Mouse (Mus musculus): ENCODE measurements around the gene Krt80.
A peak's percentile ranks its signal among the peaks of the same experiment; 100 is the strongest.

Krt80 gene

GRCm38 (mm10) chr15:101374879-101375278 lies 4.9 kb upstream of the Krt80 start:
- DNase-seq (ENCODE audit: low spot score): no peak

DNA sequence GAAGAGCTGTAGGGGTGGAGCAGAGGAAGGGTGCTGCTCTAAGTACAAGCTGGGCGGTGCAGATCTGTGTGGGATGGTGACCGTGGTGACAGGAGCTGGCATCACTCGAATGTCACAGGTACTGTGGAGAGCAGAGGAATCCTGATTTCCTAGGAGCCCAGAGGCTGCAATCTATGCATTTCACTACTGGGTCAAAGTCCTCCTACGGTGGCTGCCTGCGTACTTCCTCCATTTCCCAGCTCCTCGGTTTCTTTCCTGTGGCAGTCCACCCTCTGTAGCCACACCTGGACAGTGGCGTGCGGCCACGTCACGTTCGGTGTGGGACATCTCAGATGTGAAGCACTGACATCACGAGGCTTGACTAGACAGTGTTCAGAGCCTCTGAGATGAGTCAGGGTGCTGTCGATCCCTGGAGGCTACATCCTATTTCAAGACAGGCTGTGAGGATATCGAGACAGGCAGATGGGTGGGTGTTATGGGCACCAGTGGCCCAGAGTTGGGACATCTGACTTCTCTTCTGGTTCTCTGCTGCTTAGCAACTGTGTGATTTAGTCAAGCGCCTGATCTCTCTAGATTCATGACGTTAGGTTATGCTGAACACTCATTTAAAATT lies 3.4 kb upstream of the Krt80 start:
- DNase-seq (ENCODE audit: low spot score): no peak

GRCm38 (mm10) chr15:101372131-101372977 lies 2.4 kb upstream of the Krt80 start:
- DNase-seq (ENCODE audit: low spot score): no peak

DNA sequence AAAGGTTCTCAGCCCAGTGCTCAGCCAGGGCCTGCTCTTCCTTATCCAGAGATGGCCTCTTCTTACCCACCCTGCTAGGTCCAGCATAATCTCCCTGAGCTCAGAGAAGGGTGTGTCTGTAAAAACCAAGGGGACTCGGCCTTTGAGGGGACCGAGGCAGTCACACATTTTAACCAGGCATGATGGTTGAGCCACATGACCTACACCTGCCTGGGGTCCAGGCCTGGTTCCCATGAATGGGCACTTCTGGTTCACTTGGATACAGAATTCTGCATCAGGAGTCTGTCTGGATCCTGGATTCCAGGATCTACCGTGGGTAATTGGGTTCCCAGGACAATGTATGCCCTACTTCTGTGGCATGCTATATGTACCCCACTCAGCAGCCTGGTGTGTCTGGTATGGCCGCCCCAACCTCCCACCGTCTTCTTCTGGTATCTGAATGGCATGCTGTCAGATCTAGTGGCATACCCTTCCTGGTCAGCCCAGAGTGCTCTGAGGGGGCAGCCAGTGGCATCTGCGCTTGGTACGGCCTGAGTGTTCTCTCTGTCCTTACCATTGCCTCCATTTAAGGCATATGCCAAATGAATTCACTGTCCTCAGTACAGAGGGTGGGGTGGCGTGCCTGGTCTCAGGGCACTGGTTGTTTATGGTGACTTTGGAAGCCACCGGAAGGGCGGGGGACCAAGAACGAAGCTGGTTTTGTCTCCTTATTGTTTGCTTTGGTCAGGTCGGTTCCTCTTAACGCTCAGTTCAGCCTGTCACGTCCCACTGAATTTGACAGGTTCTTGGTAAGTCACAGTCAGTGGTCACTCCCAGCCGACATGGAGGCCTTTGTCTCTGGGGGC lies 1.4 kb upstream of the Krt80 start:
- no peak for DNase-seq (ENCODE audit: low spot score)

- no peak for DNase-seq (ENCODE audit: low spot score)
These were observed 421 bp downstream of the Krt80 start for GRCm38 (mm10) chr15:101369382-101370100.

- no peak for DNase-seq (ENCODE audit: low spot score)
These were observed 1.2 kb downstream of the Krt80 start for GRCm38 (mm10) chr15:101368502-101369381.

GRCm38 (mm10) chr15:101368015-101368414 lies 1.9 kb downstream of the Krt80 start:
- DNase-seq (ENCODE audit: low spot score): no peak

- DNase-seq (ENCODE audit: low spot score): no peak
These were observed 2.5 kb downstream of the Krt80 start for GRCm38 (mm10) chr15:101367497-101367896.

DNA sequence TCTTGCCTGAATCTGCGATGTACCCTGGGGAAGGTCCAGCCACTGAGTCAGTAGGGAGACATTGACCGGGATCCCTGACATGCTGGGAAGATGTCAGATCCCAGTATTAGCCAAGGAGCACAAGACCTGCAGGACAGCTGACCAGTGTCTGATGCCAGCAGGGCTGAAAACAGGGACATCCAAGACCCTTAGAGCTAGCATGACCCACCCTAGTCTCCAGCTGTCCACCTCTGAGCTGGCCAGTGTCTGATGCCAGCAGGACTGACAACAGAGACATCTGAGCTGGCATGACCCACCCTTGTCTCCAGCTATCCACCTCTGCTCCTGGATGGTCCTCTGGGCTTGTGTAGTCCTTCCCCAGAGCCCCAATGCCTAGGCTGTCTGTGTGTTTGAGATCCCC lies 3.0 kb downstream of the Krt80 start:
- DNase-seq (ENCODE audit: low spot score): no peak

DNA sequence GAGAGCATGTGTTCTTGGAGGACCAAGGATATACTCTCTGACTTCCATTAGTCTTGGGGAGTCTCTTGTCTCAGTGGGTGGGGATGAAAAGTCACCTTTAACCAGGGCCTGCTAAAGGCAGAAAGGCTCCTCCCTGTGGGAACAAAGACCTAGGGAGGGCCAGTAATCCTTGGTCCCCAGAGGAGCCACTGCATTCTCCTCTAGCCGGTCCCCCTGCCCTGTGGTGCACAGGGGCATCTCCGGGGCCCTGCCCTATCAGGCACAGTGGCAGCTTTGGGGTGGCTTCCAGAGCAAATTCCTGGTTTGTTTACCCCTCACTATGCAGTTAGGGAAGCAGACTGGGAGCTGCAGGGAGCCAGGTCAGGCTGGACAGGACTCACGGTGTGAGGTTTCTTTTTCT lies 3.5 kb downstream of the Krt80 start:
- DNase-seq (ENCODE audit: low spot score): no peak

GRCm38 (mm10) chr15:101365721-101366120 lies 4.2 kb downstream of the Krt80 start:
- DNase-seq (ENCODE audit: low spot score): no peak

DNA sequence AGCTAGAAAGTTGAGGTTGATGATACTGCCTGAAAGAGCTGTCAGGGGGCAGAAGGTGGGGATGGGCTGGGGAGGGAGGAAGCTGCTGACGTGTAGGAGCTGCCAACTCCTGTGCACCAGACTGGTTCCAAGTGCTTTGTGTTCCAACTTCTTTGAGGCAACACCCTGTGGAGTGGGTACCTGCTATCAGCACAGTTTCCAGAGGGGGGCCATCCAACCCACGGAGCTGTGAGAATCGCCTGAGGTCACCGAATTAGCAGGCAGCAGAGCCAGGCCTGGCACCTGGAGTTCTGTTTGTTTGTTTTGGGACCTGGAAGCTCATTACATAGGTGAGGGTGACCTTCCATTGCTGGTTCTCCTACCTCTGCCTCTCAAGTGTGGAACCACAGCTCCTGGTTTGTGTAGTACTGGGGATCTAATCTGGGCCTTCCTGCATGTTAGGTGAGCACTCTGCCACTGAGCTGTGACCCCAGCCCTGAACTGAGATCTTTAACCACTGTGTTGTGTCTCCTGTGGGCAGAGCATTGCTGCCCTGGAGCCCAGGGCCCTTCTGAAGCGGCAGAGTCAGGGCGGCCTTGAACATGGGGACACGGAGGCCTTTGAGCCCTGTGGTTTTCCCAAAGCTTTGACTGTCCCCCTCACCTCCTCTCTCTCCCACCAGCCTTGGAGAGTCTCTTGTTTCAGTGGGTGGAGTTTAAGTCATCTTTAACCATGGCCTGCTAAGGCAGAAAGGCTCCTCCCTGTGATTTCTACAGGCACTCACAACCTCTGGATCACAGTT lies 4.9 kb downstream of the Krt80 start:
- no peak for DNase-seq (ENCODE audit: low spot score)

DNA sequence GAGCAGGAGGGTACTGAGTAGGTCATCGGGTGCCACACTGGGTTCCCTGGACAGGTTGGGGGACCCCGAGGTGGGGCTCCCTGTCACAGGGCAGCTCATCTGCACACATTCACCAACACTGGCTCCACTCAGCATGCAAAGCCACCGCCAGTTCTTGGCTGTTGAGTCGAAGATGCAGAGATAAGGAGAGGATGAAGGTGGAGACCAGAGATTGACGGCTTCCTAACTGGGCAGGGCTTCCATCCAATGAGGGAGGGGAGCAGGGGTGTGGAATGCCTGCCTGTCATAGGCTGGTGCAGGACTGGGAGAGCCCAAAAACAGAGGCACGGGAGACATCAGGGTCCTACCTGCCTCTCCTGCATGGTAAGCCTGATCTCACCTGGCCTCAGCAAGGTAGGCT lies 5.5 kb downstream of the Krt80 start:
- DNase-seq (ENCODE audit: low spot score): no peak

DNA sequence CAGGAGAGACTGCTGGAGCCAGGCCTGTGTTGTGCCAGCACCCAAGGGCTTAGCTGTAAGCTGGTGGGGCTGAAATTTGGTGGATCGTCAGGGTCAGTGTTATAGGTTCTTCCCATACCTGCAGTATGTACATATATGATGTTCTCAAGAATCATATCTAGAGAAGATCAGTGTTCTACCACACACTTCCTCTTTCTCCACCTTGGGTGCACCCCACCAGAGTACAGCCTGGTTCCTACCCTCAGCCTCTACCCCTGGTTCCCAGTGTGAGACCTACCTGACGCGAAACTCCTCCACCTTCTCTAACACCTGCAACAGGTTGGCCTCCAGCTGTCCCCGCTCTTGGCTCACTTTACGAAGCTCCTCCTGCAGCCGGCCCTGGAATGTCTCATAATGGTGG lies 6.0 kb downstream of the Krt80 start:
- DNase-seq (ENCODE audit: low spot score): no peak

DNA sequence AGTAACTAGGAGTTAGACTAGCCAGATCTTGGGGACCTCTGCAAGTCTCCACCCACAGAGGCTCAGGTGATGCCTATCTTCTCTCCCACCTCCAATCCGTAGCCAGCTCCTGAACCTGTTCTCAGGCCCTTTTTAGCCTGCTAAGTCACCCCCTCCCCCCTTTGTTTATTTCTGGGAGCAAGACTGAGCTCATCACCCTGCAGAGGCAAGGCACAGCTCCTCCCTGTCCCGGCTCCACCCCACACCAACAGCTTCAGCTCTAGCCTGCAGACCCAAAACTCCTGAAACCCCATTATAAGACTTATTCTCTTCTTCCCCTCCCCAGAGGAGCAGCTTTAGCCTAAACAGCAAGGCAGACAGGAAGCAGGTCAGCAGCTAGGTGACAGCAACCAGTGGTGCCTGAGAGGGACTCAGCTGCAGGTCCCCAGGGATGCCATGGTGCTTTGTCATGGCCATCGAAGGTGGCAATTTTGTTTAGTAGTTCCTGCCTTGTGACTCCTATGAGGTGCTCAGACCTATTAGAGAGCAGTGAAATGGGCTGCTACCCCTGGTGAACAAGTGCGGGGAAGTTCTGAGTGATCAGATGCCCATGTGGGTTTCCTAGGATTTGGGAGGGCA lies 7.5 kb downstream of the Krt80 start:
- peak; percentile 27 for DNase-seq (ENCODE audit: low spot score)

- no peak for DNase-seq (ENCODE audit: low spot score)
These were observed 14.6 kb downstream of the Krt80 start for GRCm38 (mm10) chr15:101355382-101355786.

GRCm38 (mm10) chr15:101352706-101353465 lies 17.1 kb downstream of the Krt80 start:
- peak; percentile 32 for DNase-seq (ENCODE audit: low spot score)

- no peak for DNase-seq (ENCODE audit: low spot score)
These were observed 17.9 kb downstream of the Krt80 start for GRCm38 (mm10) chr15:101352047-101352446.

Measured in testis, postnatal 14 days (tissue).